Mouse (Mus musculus) layer of hippocampus, postnatal 25 days (tissue): ENCODE data around the gene Ldlrad1. TPM values are rescaled to one million over a fixed set of nuclear protein-coding genes. Genes with fewer than 3 reads are reported as not detected.

Source experiments
- DNase-seq, 2 experiments: peaks; one replicate each; pipeline ENCODE4 v3.0.0; 2022; ENCODE audit warnings: mixed read lengths in 2 of 2, low spot score in 1 of 2; ENCODE audit errors: extremely low spot score in 1 of 2
- total RNA-seq, 2 experiments: library from RNA; stranded (reverse); gene quantifications; 2 replicates each; pipeline ENCODE4 v1.2.3; 2021

Gene Ldlrad1
- total RNA-seq, 2 experiments from 2014 or later, result not detected

DNA sequence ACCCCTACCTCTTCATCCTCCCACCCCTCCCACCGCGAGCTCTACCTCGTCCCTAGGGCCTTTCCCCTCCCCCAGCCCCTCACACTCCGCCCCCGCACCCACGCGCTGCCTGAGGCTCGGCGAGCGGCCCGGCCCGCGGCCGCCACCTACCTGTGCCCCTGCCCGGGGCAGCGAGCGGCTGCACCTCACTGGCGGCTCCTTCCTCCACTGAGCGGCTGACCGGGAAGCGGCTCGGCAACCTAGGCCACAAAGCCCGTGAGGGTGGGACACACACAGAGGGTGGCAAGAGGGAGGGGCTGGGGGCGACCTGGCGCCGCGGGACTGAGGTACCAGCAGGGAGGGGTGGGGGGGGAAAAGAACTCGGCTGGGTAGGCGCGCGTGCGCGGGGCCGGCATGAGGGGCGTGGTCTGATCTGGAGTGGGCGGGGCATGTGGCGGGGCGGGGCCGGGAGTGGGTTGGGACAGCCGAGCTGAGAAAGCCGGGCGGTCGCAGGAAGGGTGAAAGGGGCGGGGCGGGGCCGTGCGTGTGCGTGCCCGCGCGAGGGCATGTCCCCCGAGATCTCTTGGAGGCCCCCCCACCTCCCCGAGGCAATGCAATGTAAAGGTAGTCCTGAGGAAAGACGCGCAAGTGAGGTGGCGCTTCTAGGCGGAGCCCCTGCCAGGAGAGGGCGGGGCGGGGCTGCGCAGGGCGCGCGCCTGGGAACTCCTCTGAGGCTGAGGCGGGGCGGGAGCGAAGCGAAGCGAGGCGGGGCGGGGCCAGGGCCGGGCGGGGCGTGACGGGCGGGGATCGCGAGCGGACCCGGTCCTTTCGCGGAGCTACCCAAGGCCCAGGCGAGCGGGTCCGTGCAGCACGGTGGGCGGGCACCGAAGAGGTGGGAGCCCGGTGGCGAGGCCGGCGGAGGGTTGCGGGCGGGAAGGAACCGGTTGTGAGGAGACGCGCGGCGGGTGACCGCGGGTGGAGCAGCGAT, 44.4 kb downstream of the Ldlrad1 start, which contains the start of the genes Lrrc42 and Hspb11:
Gene Lrrc42 (minus strand): TSS at position 408 of the 967 bp plus-strand sequence.
Gene Hspb11 (plus strand): TSS at position 469 of the 967 bp plus-strand sequence.
- DNase-seq, result peak; percentile 82 to 85

DNA sequence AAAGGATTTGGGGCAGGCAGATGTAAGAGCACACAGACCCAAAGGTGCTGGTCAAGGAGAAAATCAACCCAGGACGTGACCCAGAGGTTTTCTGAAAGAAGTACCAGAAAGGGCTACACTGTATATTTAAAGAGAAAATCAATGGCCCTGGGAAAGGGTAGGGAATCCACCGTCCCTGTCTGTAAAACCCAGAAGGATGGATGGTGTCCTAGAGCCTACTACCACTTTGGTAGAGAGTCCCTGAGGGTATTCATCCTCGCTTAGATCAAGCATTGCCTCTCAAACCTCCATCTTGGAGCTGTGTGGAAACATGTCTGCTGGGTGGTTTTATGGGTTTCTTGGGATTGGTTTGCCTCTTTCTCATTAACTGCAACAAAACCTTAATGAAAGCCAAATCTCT, 45.4 kb downstream of the Ldlrad1 start:
- DNase-seq, result no peak

DNA sequence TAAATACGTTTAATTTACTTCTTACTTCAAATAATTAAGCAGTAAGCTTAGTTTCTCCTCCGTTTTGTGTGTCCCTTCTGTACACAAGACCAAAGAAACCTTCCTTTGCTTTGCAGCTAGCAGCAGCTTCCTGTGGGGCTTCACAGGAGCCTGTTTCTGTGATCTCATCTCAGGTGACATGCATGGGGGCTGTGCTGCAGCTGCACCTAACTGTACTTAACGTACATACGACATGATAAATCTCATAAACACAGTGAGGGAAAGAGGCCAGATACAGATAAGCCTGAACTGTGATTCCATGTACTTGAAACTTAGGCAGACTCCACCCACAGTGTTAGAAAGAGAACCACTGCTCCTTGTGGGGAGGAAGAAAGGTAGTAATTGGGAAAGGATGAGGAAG, 51.0 kb downstream of the Ldlrad1 start:
- no peak for DNase-seq

Other genes with a start within 250 kb of the Ldlrad1 start
- 10 to 100 TPM; 58.7 to 60.6 TPM for gene Mrpl37, start 142.3 kb upstream of the Ldlrad1 start, total RNA-seq
- gene Cyb5rl, start 142.2 kb upstream of the Ldlrad1 start, total RNA-seq, result 1 to 10 TPM; 5.8 to 6.6 TPM
- not detected for gene Cdcp2, start 112.3 kb upstream of the Ldlrad1 start, total RNA-seq
- gene Tmem59, start 30.8 kb upstream of the Ldlrad1 start, total RNA-seq, result 100 to 1,000 TPM; 200 to 222 TPM
- gene Tceanc2, start 30.1 kb upstream of the Ldlrad1 start, total RNA-seq, result 10 to 100 TPM; 18.6 to 20.1 TPM
- gene Lrrc42, start 44.4 kb downstream of the Ldlrad1 start, total RNA-seq, result 10 to 100 TPM; 33.2 to 40.4 TPM
- 10 to 100 TPM; 24.0 to 25.9 TPM for gene Hspb11, start 44.4 kb downstream of the Ldlrad1 start, total RNA-seq
- gene Dio1, start 98.0 kb downstream of the Ldlrad1 start, total RNA-seq, result not detected
- gene Yipf1, start 105.2 kb downstream of the Ldlrad1 start, total RNA-seq, result 10 to 100 TPM; 52.4 to 55.0 TPM
- gene Ndc1, start 158.6 kb downstream of the Ldlrad1 start, total RNA-seq, result 10 to 100 TPM; 12.2 to 13.1 TPM
- 1 to 10 TPM in 1 of 2 experiments, under 1 TPM in 1; 0.44 to 1.2 TPM for gene Glis1, start 225.4 kb downstream of the Ldlrad1 start, total RNA-seq